Mouse (Mus musculus) pancreas, adult 10 weeks (tissue): ENCODE results near the gene Fam118a. TPM values are rescaled to one million over a fixed set of nuclear protein-coding genes. Genes with fewer than 3 reads are reported as not detected.

Experiments used
- polyA plus RNA-seq: library from polyadenylated mRNA; stranded (reverse); fragments of 350-450 nt; fragmentation: Illumina TruSeq; extraction: RNeasy Lipid Tissue Mini Kit (QIAGEN cat#74804); gene quantifications from one replicate; pipeline ENCODE4 v1.2.3, GENCODE M21; 2015; ENCODE audit warnings: low read depth, low replicate concordance; ENCODE audit not compliant: insufficient read depth

The Fam118a gene
- 3.5 TPM for polyA plus RNA-seq

GRCm38 (mm10) chr15:85028648-85029047 is at the start of gene Fam118a:
Gene Fam118a (plus strand): TSS chr15:85028948.

GRCm38 (mm10) chr15:84987874-84988825 is 40.6 kb upstream of the Fam118a start, which contains the start of gene 5031439G07Rik:
Gene 5031439G07Rik (minus strand): TSS chr15:84988551.

GRCm38 (mm10) chr15:85016951-85017664 is 11.6 kb upstream of the Fam118a start, which contains the start of gene Upk3a:
Gene Upk3a (plus strand): TSS chr15:85017141.

Other genes starting within 250 kb of the Fam118a start
- 2.5 TPM for gene Phf21b, start 172.9 kb upstream of the Fam118a start, polyA plus RNA-seq
- gene Gm29666, start 108.9 kb upstream of the Fam118a start, polyA plus RNA-seq = 0.09 TPM
- gene Nup50, start 105.5 kb upstream of the Fam118a start, polyA plus RNA-seq = 4.1 TPM
- gene 5031439G07Rik, start 40.4 kb upstream of the Fam118a start, polyA plus RNA-seq = 5.7 TPM
- gene Upk3a, start 11.8 kb upstream of the Fam118a start, polyA plus RNA-seq = not detected
- gene Smc1b, start 103.0 kb downstream of the Fam118a start, polyA plus RNA-seq = not detected
- gene Ribc2, start 103.1 kb downstream of the Fam118a start, polyA plus RNA-seq = not detected
- 22.3 TPM for gene Fbln1, start 177.0 kb downstream of the Fam118a start, polyA plus RNA-seq